Mouse (Mus musculus): ENCODE measurements around the gene Xylt1. TPM values are rescaled to one million over a fixed set of nuclear protein-coding genes. Genes with fewer than 3 reads are reported as not detected.

Xylt1 gene
- polyA plus RNA-seq, 1 experiment: 5.7 TPM

GRCm38 (mm10) chr7:117539931-117540330 lies 159.2 kb downstream of the Xylt1 start:
- WGBS: 86% methylated on average over 5 of the region's 5 CpGs
- no peak for DNase-seq
- Histone ChIP-seq H3K4me3 (ENCODE audit: control insufficient read depth, insufficient read depth, low read length) (no peak overlapping the region), H3K4me1 (replicated peaks; ENCODE audit: control insufficient read depth, insufficient read depth, low read length) (no peaks in the 10 kb centered on the region; the same call in 1 of the 2 replicates), H3K27me3 (ENCODE audit: control insufficient read depth, insufficient read depth, low read length) (no peaks in the 10 kb centered on the region), H3K36me3 (ENCODE audit: control insufficient read depth, insufficient read depth, low read length) (no peaks in the 10 kb centered on the region), H3K27ac (ENCODE audit: control insufficient read depth, insufficient read depth, low read length) (no peak overlapping the region)
- TF ChIP-seq CTCF (IDR thresholded peaks at IDR 0.05; ENCODE audit: borderline replicate concordance, control insufficient read depth, extremely low read depth, insufficient read depth, low read length, poor library complexity) (no peak), POLR2A (IDR thresholded peaks at IDR 0.05; ENCODE audit: control insufficient read depth, extremely low read depth, insufficient read depth, low read length, poor library complexity) (no peak)

DNA sequence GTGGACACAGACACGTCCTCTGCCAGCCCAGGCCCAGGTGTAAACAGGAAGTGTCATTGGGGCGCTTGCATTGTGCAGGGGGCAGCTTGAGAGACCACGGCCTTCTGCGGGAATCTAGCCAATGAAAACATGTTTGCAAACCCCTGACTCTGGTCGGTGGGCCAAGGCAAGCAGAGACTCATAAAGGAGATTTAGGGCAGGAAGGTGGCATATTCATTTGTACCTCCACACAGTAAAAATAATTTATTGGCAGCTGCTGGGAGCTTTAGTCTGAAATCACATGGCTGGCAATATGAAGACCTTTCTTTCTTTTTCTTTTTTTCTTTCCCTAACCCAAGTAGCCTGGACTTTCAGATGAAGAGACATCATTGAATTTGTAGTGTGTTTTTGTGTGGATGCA lies 159.6 kb downstream of the Xylt1 start:
- Histone ChIP-seq H3K27ac (ENCODE audit: control insufficient read depth, insufficient read depth, low read length) (no peak overlapping the region), H3K27me3 (ENCODE audit: control insufficient read depth, insufficient read depth, low read length) (no peaks in the 10 kb centered on the region), H3K36me3 (ENCODE audit: control insufficient read depth, insufficient read depth, low read length) (no peaks in the 10 kb centered on the region), H3K4me3 (ENCODE audit: control insufficient read depth, insufficient read depth, low read length) (no peak overlapping the region), H3K4me1 (replicated peaks; ENCODE audit: control insufficient read depth, insufficient read depth, low read length) (no peaks in the 10 kb centered on the region; the same call in 1 of the 2 replicates)
- TF ChIP-seq POLR2A (IDR thresholded peaks at IDR 0.05; ENCODE audit: control insufficient read depth, extremely low read depth, insufficient read depth, low read length, poor library complexity) (no peak), CTCF (IDR thresholded peaks at IDR 0.05; ENCODE audit: borderline replicate concordance, control insufficient read depth, extremely low read depth, insufficient read depth, low read length, poor library complexity) (no peak)
- DNase-seq: no peak
- 66% methylated on average over 5 of the region's 5 CpGs for WGBS

DNA sequence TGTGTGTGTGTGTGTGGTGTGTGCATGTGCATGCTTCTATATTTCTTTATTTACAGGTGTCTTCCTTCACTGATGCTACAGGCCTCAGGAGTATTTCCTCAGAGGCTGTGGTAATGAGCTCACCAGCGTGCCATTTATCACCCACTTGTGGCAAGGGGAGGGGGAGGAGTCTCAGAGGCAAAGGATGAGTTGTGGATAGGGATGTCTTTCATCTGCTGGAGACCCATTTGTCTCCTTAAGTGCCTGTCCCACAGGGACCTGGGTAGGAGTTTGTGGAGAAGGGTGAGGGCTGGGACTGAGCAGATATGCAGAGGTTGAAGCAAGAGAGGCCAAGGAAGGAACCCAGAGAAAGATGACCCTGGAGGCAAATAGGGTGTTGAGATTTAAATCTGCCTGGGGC lies 160.3 kb downstream of the Xylt1 start:
- TF ChIP-seq CTCF (IDR thresholded peaks at IDR 0.05; ENCODE audit: borderline replicate concordance, control insufficient read depth, extremely low read depth, insufficient read depth, low read length, poor library complexity) (no peak), POLR2A (IDR thresholded peaks at IDR 0.05; ENCODE audit: control insufficient read depth, extremely low read depth, insufficient read depth, low read length, poor library complexity) (no peak)
- no peak overlapping the region for H3K4me3 ChIP-seq (ENCODE audit: control insufficient read depth, insufficient read depth, low read length)
- 30% methylated on average over 1 of the region's 1 CpGs for WGBS
- DNase-seq: no peak
- H3K27ac ChIP-seq (ENCODE audit: control insufficient read depth, insufficient read depth, low read length): no peak overlapping the region
- no peaks in the 10 kb centered on the region for H3K36me3 ChIP-seq (ENCODE audit: control insufficient read depth, insufficient read depth, low read length)
- no peaks in the 10 kb centered on the region; the same call in 1 of the 2 replicates for H3K4me1 ChIP-seq (replicated peaks; ENCODE audit: control insufficient read depth, insufficient read depth, low read length)
- H3K27me3 ChIP-seq (ENCODE audit: control insufficient read depth, insufficient read depth, low read length): no peaks in the 10 kb centered on the region

- Histone ChIP-seq H3K4me3 (ENCODE audit: control insufficient read depth, insufficient read depth, low read length) (no peak overlapping the region), H3K27ac (ENCODE audit: control insufficient read depth, insufficient read depth, low read length) (no peak overlapping the region), H3K36me3 (ENCODE audit: control insufficient read depth, insufficient read depth, low read length) (no peaks in the 10 kb centered on the region), H3K4me1 (replicated peaks; ENCODE audit: control insufficient read depth, insufficient read depth, low read length) (no peaks in the 10 kb centered on the region; the same call in 1 of the 2 replicates), H3K27me3 (ENCODE audit: control insufficient read depth, insufficient read depth, low read length) (no peaks in the 10 kb centered on the region)
- no peak for TF ChIP-seq POLR2A (IDR thresholded peaks at IDR 0.05; ENCODE audit: control insufficient read depth, extremely low read depth, insufficient read depth, low read length, poor library complexity)
- WGBS: 89% methylated on average over 3 of the region's 3 CpGs
- no peak for DNase-seq
These were observed 160.9 kb downstream of the Xylt1 start for GRCm38 (mm10) chr7:117541681-117542080.

DNA sequence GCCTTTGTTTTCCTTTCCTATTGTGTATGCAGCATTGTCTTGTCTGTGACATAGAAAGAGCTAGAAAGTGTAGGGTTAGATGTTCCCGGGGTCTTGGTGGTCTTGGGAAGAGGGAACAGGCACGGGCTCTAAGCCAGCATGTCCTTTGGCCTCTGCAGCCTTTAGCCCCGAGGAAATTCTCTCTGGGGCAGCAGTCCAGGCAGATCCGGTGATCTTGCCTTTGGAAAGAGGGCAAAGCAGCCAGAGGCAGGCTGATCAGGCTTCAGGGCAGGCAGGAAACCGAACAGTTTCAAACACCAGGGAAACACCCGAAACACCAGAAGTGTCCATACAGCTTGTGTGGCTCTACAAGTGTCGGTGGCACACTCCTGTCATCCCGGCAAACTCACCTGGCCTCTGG lies 162.3 kb downstream of the Xylt1 start:
- H3K36me3 ChIP-seq (ENCODE audit: control insufficient read depth, insufficient read depth, low read length): no peaks in the 10 kb centered on the region
- H3K4me1 ChIP-seq (replicated peaks; ENCODE audit: control insufficient read depth, insufficient read depth, low read length): no peaks in the 10 kb centered on the region; the same call in 1 of the 2 replicates
- H3K4me3 ChIP-seq (ENCODE audit: control insufficient read depth, insufficient read depth, low read length): no peak overlapping the region
- WGBS: 93% methylated on average over 8 of the region's 8 CpGs
- peak overlapping the region; percentile 14; the same call in 1 of the 2 replicates for H3K27ac ChIP-seq (ENCODE audit: control insufficient read depth, insufficient read depth, low read length)
- TF ChIP-seq POLR2A (IDR thresholded peaks at IDR 0.05; ENCODE audit: control insufficient read depth, extremely low read depth, insufficient read depth, low read length, poor library complexity) (no peak), CTCF (IDR thresholded peaks at IDR 0.05; ENCODE audit: borderline replicate concordance, control insufficient read depth, extremely low read depth, insufficient read depth, low read length, poor library complexity) (no peak)
- no peaks in the 10 kb centered on the region for H3K27me3 ChIP-seq (ENCODE audit: control insufficient read depth, insufficient read depth, low read length)
- no peak for DNase-seq

- no peaks in the 10 kb centered on the region for H3K36me3 ChIP-seq (ENCODE audit: control insufficient read depth, insufficient read depth, low read length)
- WGBS: 95% methylated on average over 2 of the region's 2 CpGs
- TF ChIP-seq CTCF (IDR thresholded peaks at IDR 0.05; ENCODE audit: borderline replicate concordance, control insufficient read depth, extremely low read depth, insufficient read depth, low read length, poor library complexity): no peak
- TF ChIP-seq POLR2A (IDR thresholded peaks at IDR 0.05; ENCODE audit: control insufficient read depth, extremely low read depth, insufficient read depth, low read length, poor library complexity): no peak
- no peak for DNase-seq
- no peaks in the 10 kb centered on the region for H3K27me3 ChIP-seq (ENCODE audit: control insufficient read depth, insufficient read depth, low read length)
- H3K4me3 ChIP-seq (ENCODE audit: control insufficient read depth, insufficient read depth, low read length): no peak overlapping the region
- H3K4me1 ChIP-seq (replicated peaks; ENCODE audit: control insufficient read depth, insufficient read depth, low read length): no peaks in the 10 kb centered on the region; the same call in 1 of the 2 replicates
- H3K27ac ChIP-seq (ENCODE audit: control insufficient read depth, insufficient read depth, low read length): no peak overlapping the region
These were observed 163.3 kb downstream of the Xylt1 start for GRCm38 (mm10) chr7:117544126-117544525.

- H3K4me3 ChIP-seq (ENCODE audit: control insufficient read depth, insufficient read depth, low read length): no peak overlapping the region
- no peaks in the 10 kb centered on the region for H3K36me3 ChIP-seq (ENCODE audit: control insufficient read depth, insufficient read depth, low read length)
- WGBS: 94% methylated on average over 8 of the region's 8 CpGs
- no peak overlapping the region for H3K27ac ChIP-seq (ENCODE audit: control insufficient read depth, insufficient read depth, low read length)
- no peak for DNase-seq
- TF ChIP-seq POLR2A (IDR thresholded peaks at IDR 0.05; ENCODE audit: control insufficient read depth, extremely low read depth, insufficient read depth, low read length, poor library complexity): no peak
- no peak for TF ChIP-seq CTCF (IDR thresholded peaks at IDR 0.05; ENCODE audit: borderline replicate concordance, control insufficient read depth, extremely low read depth, insufficient read depth, low read length, poor library complexity)
- H3K4me1 ChIP-seq (replicated peaks; ENCODE audit: control insufficient read depth, insufficient read depth, low read length): no peaks in the 10 kb centered on the region
- H3K27me3 ChIP-seq (ENCODE audit: control insufficient read depth, insufficient read depth, low read length): no peaks in the 10 kb centered on the region
These were observed 167.5 kb downstream of the Xylt1 start for GRCm38 (mm10) chr7:117548301-117548700.

All from thymus, adult 2 months (tissue).